Mouse (Mus musculus) liver, adult 2 months (tissue): Measurements from ENCODE around the gene Erich3.

Source experiments
- CTCF ChIP-seq: fragments of 200-500 bp; IDR thresholded peaks from 2 replicates; pipeline ENCODE4 v1.5.1; 2011; ENCODE audit warnings: low read depth, low read length, control low read depth
- POLR2A ChIP-seq: fragments of 200-500 bp; IDR thresholded peaks from 2 replicates; pipeline ENCODE4 v1.6.1; 2011; ENCODE audit warnings: low read length, control low read depth; ENCODE audit not compliant: insufficient read depth; ENCODE audit errors: extremely low read depth

DNA sequence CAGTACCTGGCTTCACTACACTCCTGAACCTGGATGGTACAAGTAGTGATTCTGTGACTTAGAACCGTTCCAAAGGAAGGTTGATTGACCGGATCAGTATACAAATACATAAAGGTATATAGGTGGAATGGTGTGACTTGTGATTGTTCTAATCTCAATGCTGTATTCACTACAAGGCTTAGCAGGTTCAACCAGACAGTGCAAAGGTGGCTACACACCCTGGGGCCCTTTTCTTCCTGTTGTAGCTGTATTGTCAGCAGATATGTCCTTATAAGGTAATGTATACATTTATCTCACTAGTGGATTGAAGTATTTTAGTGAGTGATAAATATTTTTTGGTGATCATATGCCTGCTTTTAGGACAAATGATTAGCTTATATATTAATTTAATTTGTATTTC lies 80.7 kb downstream of the Erich3 start:
- TF ChIP-seq POLR2A: no peak
- no peak for TF ChIP-seq CTCF
